Mouse (Mus musculus) yolk sac, embryonic 10.5 days (tissue): ENCODE results near the gene Dnase2a.
A peak's percentile ranks its signal among the peaks of the same experiment; 100 is the strongest.

Experiments
- DNase-seq: peaks from one replicate; pipeline ENCODE4 v3.0.0-alpha.2; 2017; ENCODE audit warnings: low spot score

Dnase2a gene

DNA sequence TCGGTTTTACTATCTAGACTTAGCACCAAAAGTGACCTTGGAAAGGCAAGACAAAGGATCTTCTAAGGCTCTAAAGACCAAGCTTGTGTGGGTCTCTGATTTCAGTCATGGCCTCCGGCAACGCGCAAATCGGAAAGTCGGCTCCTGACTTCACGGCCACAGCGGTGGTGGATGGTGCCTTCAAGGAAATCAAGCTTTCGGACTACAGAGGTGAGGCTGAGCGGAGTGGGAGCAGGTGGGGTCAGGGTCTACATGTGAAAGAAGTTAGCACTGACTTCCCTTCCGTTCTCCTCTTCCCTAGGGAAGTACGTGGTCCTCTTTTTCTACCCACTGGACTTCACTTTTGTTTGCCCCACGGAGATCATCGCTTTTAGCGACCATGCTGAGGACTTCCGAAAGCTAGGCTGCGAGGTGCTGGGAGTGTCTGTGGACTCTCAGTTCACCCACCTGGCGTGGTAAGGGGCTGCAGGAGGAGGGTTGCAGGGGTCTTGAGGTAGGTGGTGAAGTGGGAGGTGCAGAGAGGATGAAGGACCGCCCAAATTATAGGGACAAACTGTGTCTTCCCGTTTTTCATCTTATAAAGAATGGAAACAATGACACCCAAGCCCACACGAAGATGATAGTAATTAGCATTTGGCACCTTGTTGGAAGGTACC is 61.9 kb downstream of the Dnase2a start:
- DNase-seq = no peak

GRCm38 (mm10) chr8:84970913-84971312 is 62.6 kb downstream of the Dnase2a start:
- DNase-seq = peak; percentile 48
